Mouse (Mus musculus): ENCODE results near the gene Haus4. TPM values are rescaled to one million over a fixed set of nuclear protein-coding genes. Genes with fewer than 3 reads are reported as not detected.

Haus4 gene
- total RNA-seq (2021) = 1 to 10 TPM; 1.5 to 2.0 TPM
- long read RNA-seq, experiment 1, partial matches to known transcripts = 0 of 5 reads
- long read RNA-seq, experiment 1, other reads (novel, unspliced or antisense) = 2 of 5 reads
- long read RNA-seq, experiment 2, partial matches to known transcripts = 1 of 5 reads
- long read RNA-seq, experiment 2, other reads (novel, unspliced or antisense) = 1 of 5 reads

DNA sequence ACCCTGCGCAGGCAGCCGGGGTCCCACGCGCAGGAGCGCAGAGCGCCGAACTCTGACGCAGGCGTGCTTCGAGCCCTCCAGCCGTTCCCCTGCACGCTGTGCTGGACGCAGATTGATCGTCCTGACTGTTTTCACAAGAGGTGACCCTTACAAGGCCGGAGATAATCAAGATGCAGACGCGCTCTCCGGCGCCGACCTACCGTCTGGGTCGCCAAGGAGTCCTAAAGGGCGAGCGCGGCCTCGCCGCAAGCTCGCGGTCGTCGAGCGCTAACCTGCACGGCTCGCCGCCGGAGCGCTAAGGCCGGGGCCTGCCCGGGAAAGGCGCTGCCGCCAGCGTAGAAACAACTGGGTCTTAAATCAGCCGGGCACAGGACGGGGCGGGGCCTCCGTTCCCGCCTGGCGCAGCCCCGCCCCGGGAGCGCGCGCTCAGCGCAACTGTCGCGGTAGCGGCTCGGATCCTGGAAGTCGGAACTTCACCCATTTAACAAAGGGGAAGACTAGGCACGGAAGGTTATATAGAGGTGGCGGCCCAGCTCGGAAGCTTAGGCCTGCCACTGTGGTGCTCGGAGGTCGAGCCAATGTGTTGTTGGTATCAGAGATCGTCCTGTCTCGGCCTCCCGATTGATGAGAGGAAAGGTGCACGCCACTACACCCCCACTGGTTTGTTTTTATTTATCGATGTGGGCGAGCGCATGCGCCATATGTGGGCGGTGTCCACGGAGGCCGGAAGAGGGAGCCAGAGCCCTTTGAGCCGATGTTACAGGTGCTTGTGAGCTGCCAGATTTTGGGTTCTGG, at the start of gene Haus4:
Gene Haus4 (minus strand): TSS at position 642 of the 795 bp plus-strand sequence.
- peak; percentile 56 to 68 for DNase-seq (ENCODE audit: low spot score in 2 of 2)

DNA sequence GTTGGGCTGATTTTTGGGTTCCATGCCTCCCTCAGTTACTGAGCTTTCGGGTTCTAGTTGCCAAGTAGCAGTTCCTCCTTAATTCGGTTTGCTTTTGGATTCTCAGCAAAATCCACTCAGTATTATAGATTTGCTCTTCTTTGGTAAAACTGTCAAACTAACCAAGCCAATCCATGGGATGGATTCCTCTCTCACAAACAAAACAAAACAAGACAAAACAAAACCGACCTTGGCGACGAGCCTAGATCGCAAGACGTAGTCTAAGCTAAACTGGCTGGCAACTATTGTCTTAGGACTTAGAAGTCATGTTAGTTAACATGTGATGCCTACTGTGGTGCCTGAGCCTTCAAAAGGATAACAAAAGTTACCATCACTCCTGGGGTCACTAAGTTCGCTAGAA, 49.3 kb upstream of the Haus4 start:
- DNase-seq (ENCODE audit: low spot score in 2 of 2) = no peak

DNA sequence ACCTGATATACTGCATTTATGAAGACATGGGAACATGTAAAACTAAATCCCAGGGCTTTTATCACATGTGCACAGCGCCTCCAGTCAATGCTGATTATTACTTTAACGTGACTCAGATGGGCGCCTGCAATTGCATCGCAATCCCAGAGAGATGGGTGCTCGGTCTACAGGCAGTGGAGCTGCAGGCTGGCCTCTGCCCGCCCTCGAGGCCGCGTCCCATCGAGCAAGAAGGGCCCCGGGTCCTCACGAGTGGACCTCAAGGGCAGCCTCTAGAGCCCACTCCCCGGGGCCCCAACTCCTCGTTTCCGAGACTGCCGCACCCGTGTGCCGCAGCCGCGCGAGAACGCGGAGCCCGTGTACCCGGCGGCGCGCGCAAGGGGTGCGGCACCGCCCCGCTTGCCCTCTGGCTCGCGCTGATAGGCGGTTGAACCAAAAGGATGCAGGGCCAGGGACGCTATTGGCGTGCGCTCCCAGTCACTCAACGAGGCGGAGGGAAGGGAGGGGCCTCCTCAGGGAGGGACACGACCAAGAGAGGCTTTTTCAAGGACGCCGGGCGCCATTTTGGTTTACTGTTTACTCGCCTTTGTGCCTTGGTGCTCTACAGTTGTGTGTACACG, 48.7 kb upstream of the Haus4 start:
- DNase-seq (ENCODE audit: low spot score in 2 of 2) = peak; percentile 93 to 95

DNA sequence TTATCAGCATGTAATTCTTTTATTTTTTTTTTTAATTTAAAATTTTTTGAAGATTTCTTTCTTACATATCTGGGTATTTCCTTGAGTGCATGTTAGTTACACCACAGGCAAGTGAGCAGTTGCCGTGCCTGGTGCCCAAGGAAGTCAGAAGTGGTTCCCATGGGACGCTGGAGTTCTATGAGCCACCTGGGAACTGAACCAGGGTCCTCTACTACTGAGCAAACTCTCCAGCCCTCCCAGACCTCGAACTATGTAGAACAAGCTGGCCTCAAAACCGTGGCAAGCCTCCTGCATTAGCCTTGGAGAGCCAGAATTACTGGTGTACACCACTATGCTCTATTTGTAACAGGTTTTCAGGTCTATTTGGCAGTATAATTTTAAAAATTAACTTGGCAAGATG, 48.2 kb upstream of the Haus4 start:
- DNase-seq (ENCODE audit: low spot score in 2 of 2) = no peak

DNA sequence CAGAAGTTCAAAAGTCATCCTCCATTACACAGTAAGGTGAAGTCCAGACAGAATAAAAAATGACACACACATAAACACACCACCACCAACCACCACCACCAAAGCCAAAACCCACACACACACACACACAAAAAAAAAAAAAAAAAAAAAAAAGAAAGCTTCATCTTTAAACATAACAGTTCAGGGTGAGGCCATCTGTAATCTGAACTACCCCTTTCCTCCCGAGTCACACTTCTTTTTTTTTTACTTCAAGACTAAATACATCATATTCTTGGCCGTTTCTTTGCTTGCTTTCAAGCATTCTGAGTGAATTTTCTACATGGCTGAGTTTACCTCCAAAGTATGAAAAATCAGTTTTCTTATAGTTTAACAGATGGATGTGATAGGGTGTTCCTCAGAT, 47.2 kb upstream of the Haus4 start:
- DNase-seq (ENCODE audit: low spot score in 2 of 2) = no peak

DNA sequence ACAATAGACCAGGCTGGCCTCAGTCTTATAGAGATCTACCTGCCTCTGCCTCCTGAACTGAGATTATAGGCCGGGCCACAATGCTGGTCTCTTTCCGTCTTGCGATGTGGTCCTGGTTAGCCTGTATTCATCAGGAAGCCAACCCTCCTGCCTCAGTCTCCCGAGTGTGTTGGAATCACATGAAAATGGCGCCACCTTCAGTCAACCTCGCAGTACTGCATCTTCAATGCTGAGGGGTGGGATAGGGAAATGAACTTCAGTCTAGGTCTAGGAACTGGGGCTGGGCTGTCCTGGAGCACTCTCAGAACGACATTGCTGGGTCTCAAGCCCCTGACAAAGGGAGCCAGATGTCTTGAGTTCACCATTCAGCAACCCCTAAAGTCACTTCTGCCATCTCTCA, 42.7 kb upstream of the Haus4 start:
- no peak for DNase-seq (ENCODE audit: low spot score in 2 of 2)

DNA sequence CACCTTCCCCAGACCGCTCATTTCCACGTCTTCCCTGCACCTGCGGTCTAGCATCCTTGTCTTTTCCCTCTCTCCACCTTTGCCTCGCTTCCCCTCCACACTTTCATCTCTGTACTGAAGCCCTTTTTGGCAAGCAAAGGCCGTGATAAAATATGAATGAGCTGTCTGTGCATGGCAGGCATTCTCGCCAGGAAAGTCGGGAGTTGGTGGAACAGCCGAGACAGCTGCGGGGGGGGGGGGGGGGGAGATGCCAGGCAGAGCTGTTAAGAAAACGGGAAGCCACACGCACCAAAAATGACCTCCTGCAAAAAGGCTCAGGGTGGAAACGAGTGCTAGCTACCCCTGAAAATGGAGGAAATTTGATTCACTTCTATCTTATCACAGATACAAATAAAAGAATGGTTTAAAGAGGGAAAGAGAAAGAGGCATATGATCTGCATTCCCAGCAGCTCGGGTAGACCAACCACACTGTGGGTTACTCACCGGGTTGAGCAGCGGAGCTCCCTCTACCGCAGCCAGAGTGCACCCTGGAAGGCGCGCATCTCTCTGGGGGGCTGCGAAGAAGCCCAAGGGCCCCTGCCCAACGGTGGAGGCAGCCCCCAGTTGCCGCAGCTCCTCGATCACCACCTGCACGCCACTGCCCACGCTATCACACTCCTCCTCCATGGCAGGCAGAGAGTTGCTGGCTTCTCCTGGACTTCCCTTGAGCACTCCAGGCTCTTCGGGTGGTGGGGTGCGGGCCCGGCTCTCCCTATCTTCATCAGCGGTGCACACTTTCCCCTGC, 40.4 kb upstream of the Haus4 start:
- peak; percentile 48 to 65 for DNase-seq (ENCODE audit: low spot score in 2 of 2)

DNA sequence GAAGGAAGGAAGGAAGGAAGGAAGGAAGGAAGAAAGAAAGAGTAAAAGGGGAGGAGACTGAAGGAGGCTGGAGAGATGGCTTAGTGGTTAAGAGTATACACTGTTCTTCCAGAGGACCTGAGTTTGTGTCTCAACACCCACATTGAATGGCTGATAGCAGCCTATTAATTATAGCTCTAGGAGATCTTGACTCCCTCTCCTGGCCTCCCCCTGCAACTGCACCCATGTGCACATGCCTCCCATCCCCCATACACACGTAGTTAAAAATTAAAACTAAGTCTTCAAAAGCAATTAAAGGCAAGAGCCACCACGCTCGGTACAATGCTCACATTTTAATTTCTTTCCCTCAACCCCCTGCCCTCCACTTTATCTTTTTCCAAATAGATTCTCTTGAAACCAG, 39.6 kb upstream of the Haus4 start:
- no peak for DNase-seq (ENCODE audit: low spot score in 2 of 2)

DNA sequence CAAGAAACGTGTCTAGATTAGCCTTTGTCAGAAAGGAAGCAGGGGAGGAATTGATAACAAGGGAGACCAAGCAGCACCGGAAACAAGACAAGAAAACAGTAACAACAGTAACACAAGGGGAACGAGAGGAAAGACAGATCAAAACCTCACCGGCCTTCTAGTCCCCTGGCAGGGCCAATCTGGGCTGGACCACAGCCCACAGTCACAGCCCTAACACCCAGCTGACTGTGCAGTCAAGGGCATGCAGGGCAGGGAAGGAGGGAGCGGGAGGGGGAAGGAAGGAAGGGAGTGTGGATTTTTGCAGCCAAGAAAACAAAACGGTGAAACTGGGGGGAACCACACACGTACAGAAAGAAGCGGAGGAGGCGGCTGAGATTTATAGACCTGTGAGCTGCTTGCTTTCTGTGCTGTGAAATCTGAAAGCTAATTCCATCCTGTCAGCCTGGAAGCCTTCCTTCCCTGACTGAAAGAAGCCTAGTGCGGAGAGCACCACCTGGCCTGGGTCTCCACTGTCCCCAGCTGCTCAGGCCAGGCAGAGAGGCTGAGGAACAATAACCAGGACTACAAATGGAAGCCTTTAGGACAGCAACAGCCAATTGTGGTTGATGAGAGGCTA, 38.0 kb upstream of the Haus4 start:
- peak; percentile 42 to 68 for DNase-seq (ENCODE audit: low spot score in 2 of 2)

DNA sequence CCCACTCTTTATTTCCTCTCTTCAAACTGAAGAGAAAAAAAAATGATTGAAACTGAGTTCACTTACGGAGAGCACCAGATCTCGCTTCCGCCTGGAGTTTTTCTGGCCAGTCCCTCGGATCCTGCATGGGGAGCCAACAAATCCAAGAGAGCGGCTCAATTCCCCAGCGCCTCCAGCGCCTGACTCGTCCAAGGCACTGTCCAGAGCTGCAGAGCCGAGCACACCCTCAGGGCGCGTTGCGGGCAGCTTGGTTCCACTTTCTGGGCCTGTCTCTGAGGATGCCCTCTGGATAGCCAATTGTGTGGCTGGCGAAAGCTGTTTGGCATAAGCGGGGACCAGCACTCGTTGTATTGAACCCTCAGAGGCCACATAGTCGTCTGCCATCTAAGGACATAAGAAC, 36.6 kb upstream of the Haus4 start:
- no peak for DNase-seq (ENCODE audit: low spot score in 2 of 2)

DNA sequence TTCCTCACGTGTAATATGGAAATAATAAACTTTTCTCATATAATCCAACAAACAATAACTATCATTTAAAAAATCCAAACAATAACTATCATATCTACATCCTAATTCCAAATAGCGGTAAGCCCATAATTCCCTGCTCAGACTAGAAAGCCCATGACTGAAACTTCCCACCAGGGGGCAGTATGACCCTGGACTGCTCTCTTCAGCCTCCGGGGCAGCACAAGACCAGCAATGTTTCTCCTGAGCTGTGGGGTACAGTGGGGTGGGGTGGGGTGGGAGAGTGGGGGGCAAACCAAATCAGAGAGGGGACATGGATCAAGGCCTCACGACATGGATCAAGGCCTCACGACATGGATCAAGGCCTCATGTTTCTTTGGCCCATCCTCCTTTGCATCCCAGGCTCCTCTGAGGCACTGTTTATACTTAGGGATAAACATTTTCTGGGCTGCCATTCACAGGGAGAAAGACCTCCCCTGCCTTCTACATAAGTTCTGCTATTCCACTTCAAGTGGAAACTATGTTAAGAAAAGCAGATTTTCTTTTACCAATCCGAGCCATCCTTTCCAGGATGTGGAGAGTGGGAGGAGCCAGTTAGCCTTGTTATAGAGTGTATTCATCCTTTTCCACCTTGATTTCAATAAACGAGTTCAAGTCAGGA, 29.4 kb upstream of the Haus4 start:
- peak; percentile 63 to 70 for DNase-seq (ENCODE audit: low spot score in 2 of 2)

DNA sequence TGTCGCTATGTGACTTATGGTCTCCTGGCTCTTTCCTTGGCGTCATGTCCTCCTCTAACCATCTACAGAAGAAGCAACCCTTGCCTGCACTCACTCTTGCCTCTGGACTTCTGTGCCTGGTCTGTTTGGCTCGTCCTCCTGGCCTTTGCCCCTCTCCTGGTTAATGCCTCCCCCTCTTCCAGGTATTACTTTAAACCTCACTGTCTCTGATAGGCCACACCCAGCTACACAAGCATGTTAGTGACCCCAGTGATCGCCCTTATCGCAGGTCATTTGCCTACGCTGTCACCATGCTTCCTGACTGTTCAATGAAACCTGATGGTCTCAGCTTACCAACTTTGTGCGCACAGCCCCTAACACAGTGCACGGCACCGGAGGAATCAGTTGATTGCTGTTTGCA, 28.1 kb upstream of the Haus4 start:
- DNase-seq (ENCODE audit: low spot score in 2 of 2) = no peak

DNA sequence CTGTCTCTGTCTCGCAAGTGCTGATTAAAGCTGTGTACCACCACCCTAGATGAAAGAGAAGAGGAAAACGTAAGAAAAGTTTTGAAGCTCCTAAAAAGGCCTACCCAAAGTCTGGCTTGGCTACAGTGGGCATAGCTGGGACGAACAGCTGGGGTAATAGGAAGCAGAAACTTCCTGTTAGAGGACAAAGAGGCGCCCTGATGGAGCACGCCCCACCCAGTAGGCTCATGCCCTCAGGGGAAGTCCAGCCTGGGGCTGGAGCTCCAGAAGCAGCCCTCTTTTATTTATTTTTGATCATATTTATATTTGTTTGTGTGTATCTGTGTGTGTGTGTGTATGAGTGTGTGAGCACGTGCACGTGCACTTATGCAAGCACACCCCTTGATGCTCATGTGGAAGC, 25.2 kb upstream of the Haus4 start:
- no peak for DNase-seq (ENCODE audit: low spot score in 2 of 2)

DNA sequence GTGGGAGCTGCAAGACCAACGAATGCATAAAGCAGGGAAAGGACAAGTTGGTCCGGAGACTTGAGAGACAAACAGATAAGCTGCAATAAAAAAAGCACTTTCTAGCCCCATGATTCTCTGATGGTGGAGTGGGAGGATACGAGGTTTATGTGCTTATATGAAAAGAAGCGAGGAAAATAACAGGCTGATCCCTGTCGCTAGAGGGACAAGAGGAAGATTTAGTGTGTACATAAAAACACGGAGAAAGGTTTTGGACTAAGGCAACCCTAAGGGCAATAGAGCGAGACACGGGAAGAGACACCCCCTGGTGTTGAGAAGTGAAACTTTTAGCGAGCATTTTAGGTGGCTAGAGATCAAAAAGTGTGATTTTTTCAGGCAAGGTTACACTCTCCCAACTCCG, 23.6 kb upstream of the Haus4 start:
- no peak for DNase-seq (ENCODE audit: low spot score in 2 of 2)

DNA sequence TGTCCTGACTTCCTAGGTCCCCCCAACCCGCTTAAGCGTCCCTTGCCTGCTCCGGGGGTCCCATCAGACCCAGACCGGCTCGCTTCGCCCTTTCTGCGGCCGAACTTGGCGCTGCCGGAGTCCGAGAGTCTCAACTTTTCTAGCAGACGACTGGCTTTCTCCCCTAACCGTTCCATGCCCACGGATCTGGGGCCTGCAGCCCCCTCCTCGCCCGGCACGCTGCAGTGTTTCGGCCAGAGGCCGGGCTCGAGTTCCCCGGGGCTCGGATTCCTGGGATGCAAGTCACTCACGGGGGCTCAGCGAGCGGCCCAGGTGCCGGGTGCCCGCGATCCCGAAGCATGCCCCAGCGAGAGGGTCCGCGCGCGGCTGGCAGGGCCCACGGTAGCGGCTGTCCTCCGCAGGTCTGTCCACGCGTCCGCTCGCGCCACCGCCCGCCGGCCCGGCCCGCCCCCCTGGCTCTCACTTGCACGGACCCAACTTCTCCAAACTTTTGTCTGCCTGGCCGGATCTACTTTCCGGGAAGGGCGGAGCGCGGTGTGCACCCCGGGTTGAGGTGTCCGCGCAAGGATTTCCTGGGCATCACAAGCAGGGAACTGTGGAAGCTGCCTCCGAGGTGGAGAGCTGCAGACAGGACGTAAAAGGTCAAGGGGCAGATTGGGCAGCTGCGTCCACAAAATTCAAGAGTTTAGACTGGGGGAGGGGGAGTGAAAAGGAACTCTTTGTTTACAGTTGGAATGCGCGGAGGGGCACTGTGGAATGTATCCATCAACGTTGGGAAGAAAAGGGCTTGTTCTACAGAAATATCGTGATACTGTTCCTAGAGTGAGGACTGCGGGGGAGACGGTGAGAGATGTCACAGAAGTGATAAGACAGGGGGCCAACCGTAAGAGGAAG, 22.9 kb upstream of the Haus4 start, which contains the start of gene Ajuba:
Gene Ajuba (minus strand): TSS at position 470 of the 894 bp plus-strand sequence.
- DNase-seq (ENCODE audit: low spot score in 2 of 2) = peak; percentile 61 to 64

DNA sequence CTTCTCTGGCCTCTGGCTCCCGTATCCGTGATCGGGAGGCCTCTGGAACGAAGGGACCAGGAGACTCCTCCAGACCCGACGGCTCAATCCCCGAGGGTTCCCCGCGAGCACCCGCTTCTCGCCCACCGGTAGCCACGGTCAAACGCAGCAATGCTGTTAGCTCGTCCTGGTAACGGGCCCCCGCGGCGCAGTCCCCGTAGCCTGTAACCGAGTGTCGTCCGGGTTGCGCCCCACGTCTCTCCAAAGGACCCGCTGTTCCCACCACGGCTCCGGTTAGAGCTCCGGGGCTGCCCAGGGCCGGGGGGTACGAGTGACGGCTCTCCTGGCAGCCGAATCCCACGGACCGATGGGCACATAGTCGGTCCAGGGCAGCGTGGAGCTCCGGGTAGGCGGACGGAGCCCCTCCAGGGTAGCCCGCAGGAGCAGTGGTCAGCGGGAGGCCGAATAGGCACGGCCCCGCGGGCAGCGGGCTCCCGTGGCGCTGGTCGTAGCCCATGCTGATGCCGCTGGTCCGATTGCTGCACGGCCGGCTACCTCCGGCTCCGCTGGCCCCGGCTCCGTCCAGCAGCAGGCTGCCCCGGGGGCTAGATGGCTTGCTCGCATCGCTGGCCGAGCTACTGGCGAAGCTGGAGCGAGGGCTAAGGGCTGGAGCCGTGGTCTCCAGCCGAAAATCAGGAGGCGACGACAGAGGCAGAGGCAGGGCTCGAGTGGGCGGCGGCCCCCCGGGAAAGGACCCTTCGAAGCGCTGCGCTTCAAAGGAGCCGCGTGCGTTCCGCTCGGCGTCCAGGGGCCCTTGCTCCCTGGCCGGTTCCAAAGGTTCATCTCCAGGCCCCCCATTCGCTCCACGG, 22.0 kb upstream of the Haus4 start:
- DNase-seq (ENCODE audit: low spot score in 2 of 2) = no peak

DNA sequence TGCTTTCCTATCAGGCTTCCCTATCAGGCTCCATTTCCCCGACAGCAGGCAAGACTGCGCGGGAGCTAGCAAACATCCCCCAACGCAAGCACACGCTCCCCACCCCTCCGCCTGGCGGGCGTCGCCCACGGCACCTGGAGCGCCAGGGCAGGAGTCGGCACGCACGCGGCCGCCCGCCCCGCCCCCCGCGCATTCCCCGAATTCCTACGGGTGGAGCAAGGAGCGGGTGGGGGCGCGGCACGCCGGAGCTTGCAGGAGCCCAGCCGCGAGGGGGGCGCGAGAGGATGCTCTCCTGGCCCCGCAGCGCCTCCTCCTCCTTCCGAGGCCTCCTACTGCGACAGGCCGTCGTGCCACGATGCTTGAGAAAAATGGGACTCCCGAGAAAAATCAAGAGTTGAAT, 21.2 kb upstream of the Haus4 start:
- peak in 1 of 2 experiments; percentile 16 for DNase-seq (ENCODE audit: low spot score in 2 of 2)

DNA sequence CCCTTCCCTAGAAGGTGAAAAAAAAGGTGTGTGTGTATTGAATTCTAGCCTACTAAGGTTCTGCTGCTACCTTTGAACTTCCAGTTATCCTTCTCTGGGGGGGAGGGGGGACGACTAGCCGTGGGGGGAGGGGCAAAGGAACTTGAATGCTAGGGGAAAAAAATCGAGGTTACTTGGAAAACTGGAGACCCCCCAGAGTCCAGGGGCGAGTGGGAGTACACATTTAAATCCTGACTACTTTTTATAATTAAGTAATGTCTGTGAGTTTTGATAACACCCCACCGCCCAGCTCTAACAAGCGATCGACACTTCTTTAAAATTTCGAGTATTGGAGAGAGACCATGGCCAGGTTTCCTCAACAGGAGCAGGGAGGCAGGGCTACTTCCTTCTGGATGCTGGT, 20.6 kb upstream of the Haus4 start:
- DNase-seq (ENCODE audit: low spot score in 2 of 2) = no peak

DNA sequence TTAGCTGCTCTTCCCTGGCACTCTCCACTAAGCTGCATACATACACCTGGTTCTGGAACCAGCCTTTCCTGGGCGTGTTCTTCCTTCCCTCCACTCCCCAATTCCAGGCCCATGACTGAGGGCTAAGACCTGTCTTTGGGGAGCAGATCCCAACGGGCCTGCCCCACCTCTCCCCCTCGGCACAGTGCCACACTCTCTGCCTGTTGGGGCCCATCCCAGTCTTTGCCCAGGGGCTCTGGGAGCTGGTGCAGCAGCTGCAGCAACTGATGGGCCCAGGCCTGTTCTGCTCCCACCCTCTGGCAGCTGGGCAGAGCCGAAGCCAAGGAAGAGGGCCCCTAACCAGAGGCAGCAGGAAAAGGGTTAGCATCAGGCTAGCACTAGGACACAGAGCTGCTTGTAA, 19.8 kb upstream of the Haus4 start:
- DNase-seq (ENCODE audit: low spot score in 2 of 2) = no peak

All from left cerebral cortex, adult 18-20 months (tissue).